Mouse (Mus musculus): Measurements from ENCODE around the gene Slc4a3. TPM values are rescaled to one million over a fixed set of nuclear protein-coding genes. Genes with fewer than 3 reads are reported as not detected.

The Slc4a3 gene
- total RNA-seq (2021) = 100 to 1,000 TPM; 176 to 200 TPM

- peak; percentile 75 to 81 for DNase-seq (ENCODE audit: low spot score in 2 of 2)
- intact Hi-C loops (cut with DNase I) = loop anchor here (5.0 kb wide), 2 partner anchors 39 to 59 kb away; partner anchors contain the start of genes Inha and Obsl1
These were observed at the start of gene Slc4a3 for GRCm38 (mm10) chr1:75545965-75546956. TSS of gene Slc4a3 (plus strand) at chr1:75546266.

GRCm38 (mm10) chr1:75498897-75499296, 47.2 kb upstream of the Slc4a3 start:
- intact Hi-C loops (cut with DNase I) = no loop called here
- no peak for DNase-seq (ENCODE audit: low spot score in 2 of 2)

GRCm38 (mm10) chr1:75499441-75499840, 46.6 kb upstream of the Slc4a3 start:
- DNase-seq (ENCODE audit: low spot score in 2 of 2) = no peak
- intact Hi-C loops (cut with DNase I) = no loop called here

- intact Hi-C loops (cut with DNase I) = no loop called here
- no peak for DNase-seq (ENCODE audit: low spot score in 2 of 2)
These were observed 44.2 kb upstream of the Slc4a3 start for GRCm38 (mm10) chr1:75501905-75502304.

GRCm38 (mm10) chr1:75502945-75503650, 43.0 kb upstream of the Slc4a3 start:
- DNase-seq (ENCODE audit: low spot score in 2 of 2) = no peak
- intact Hi-C loops (cut with DNase I) = no loop called here

GRCm38 (mm10) chr1:75503651-75503980, 42.5 kb upstream of the Slc4a3 start:
- intact Hi-C loops (cut with DNase I) = no loop called here
- no peak for DNase-seq (ENCODE audit: low spot score in 2 of 2)

- DNase-seq (ENCODE audit: low spot score in 2 of 2) = no peak
- intact Hi-C loops (cut with DNase I) = loop anchor here (1.0 to 5.0 kb wide), 3 partner anchors 23 to 83 kb away; partner anchors contain the start of gene Slc4a3
These were observed 41.6 kb upstream of the Slc4a3 start for GRCm38 (mm10) chr1:75504256-75505045.

- DNase-seq (ENCODE audit: low spot score in 2 of 2) = peak; percentile 85 to 90
- intact Hi-C loops (cut with DNase I) = loop anchor here (5.0 kb wide), 2 partner anchors 42 to 82 kb away; partner anchors contain the start of gene Slc4a3
These were observed 40.7 kb upstream of the Slc4a3 start for GRCm38 (mm10) chr1:75505159-75505955.

- intact Hi-C loops (cut with DNase I) = loop anchor here (5.0 kb wide), 2 partner anchors 41 to 81 kb away; partner anchors contain the start of gene Slc4a3
These were observed 39.9 kb upstream of the Slc4a3 start, which contains the start of gene Obsl1 for GRCm38 (mm10) chr1:75505956-75506831. TSS of gene Obsl1 (minus strand) at chr1:75506452.

GRCm38 (mm10) chr1:75507006-75507405, 39.1 kb upstream of the Slc4a3 start, which contains the start of gene Inha:
TSS of gene Inha (plus strand) at chr1:75507077.
- intact Hi-C loops (cut with DNase I) = loop anchor here (5.0 kb wide), 2 partner anchors 40 to 80 kb away; partner anchors contain the start of gene Slc4a3
- no peak for DNase-seq (ENCODE audit: low spot score in 2 of 2)

More at GRCm38 (mm10) chr1:75505956-75506831, 39.9 kb upstream of the Slc4a3 start, which contains the start of gene Obsl1:
- peak; percentile 41 to 56 for DNase-seq (ENCODE audit: low spot score in 2 of 2)

- intact Hi-C loops (cut with DNase I) = loop anchor here (5.0 kb wide), 2 partner anchors 38 to 78 kb away; partner anchors contain the start of gene Slc4a3
- no peak for DNase-seq (ENCODE audit: low spot score in 2 of 2)
These were observed 36.5 kb upstream of the Slc4a3 start for GRCm38 (mm10) chr1:75509586-75509985.

- no peak for DNase-seq (ENCODE audit: low spot score in 2 of 2)
These were observed 35.9 kb upstream of the Slc4a3 start for GRCm38 (mm10) chr1:75510154-75510553.

GRCm38 (mm10) chr1:75511437-75512210, 34.4 kb upstream of the Slc4a3 start:
- intact Hi-C loops (cut with DNase I) = no loop called here

More at GRCm38 (mm10) chr1:75510154-75510553, 35.9 kb upstream of the Slc4a3 start:
- intact Hi-C loops (cut with DNase I) = no loop called here

GRCm38 (mm10) chr1:75512550-75512949, 33.5 kb upstream of the Slc4a3 start:
- intact Hi-C loops (cut with DNase I) = no loop called here
- DNase-seq (ENCODE audit: low spot score in 2 of 2) = no peak

More at GRCm38 (mm10) chr1:75511437-75512210, 34.4 kb upstream of the Slc4a3 start:
- DNase-seq (ENCODE audit: low spot score in 2 of 2) = no peak

- intact Hi-C loops (cut with DNase I) = no loop called here
- no peak for DNase-seq (ENCODE audit: low spot score in 2 of 2)
These were observed 29.2 kb upstream of the Slc4a3 start for GRCm38 (mm10) chr1:75516703-75517380.

GRCm38 (mm10) chr1:75517984-75518383, 28.1 kb upstream of the Slc4a3 start:
- DNase-seq (ENCODE audit: low spot score in 2 of 2) = no peak
- intact Hi-C loops (cut with DNase I) = no loop called here
